Mouse (Mus musculus): ENCODE results near the gene Asap2.
A peak's percentile ranks its signal among the peaks of the same experiment; 100 is the strongest.

- TF ChIP-seq CTCF (IDR thresholded peaks at IDR 0.05; ENCODE audit: low read depth, low read length) (no peak), EP300 (IDR thresholded peaks at IDR 0.05; ENCODE audit: insufficient read depth, low read depth, low read length) (0 out of 2 replicates have a peak, but pooled peaks have one; percentile 10)
Observed at GRCm38 (mm10) chr12:21183321-21183720, 193.1 kb downstream of the Asap2 start.

Data from ES-Bruce4 (cell line).